Mouse (Mus musculus): ENCODE data around the gene Pdzrn3. TPM values are rescaled to one million over a fixed set of nuclear protein-coding genes. Genes with fewer than 3 reads are reported as not detected.

Pdzrn3 gene
- polyA plus RNA-seq, 1 experiment: 13.8 TPM

DNA sequence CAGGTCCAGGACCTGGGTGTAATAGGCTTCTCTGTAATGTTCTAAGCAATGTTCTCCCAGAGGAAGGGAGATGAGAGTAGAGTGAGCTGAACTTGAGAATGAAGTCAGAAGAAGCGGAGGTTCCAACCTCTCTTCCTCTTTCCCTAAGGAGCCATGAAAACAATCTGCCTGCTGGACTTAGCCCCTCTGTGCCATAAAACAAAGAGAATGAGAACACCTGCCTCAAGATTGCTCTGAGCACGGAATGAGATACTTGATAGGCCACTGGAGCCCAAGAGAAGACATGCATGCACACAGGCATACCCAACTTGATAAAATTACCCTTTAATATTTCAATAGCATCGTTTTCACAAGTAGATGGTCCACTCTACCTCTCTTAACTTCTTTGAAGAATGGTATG is 133.3 kb downstream of the Pdzrn3 start:
- no peaks in the 10 kb centered on the region for H3K79me2 ChIP-seq (ENCODE audit: control insufficient read depth, insufficient read depth)
- H3K36me3 ChIP-seq (ENCODE audit: control insufficient read depth, insufficient read depth): no peaks in the 10 kb centered on the region
- no peak overlapping the region for H3K4me3 ChIP-seq
- no peaks in the 10 kb centered on the region for H3K27me3 ChIP-seq (ENCODE audit: control insufficient read depth, insufficient read depth, insufficient read length)
- H3ac ChIP-seq (ENCODE audit: control insufficient read depth, insufficient read length): no peak overlapping the region
- TF ChIP-seq POLR2AphosphoS2 (IDR thresholded peaks at IDR 0.05; ENCODE audit: insufficient read length, low read depth): no peak
- no peak for TF ChIP-seq REST (IDR thresholded peaks at IDR 0.05; ENCODE audit: insufficient read depth, insufficient read length)
- no peak for TF ChIP-seq MYOD1 (IDR thresholded peaks at IDR 0.05; ENCODE audit: control insufficient read depth in 1 of 3, insufficient read length in 2 of 3, low read depth in 2 of 3)
- TF ChIP-seq MYOG (IDR thresholded peaks at IDR 0.05; ENCODE audit: control insufficient read depth in 1 of 3, insufficient read depth in 1 of 3, insufficient read length in 2 of 3, low read depth in 2 of 3): no peak
- TF ChIP-seq POLR2A (IDR thresholded peaks at IDR 0.05; ENCODE audit: insufficient read length, low read depth): no peak
- TF ChIP-seq TCF12 (IDR thresholded peaks at IDR 0.05; ENCODE audit: insufficient read depth, poor library complexity, severe bottlenecking): no peak
- TF ChIP-seq CEBPB (IDR thresholded peaks at IDR 0.05; ENCODE audit: insufficient read depth, poor library complexity, severe bottlenecking): no peak
- no peak for TF ChIP-seq SRF (IDR thresholded peaks at IDR 0.05; ENCODE audit: control insufficient read depth, insufficient read length, low read depth)
- no peak for TF ChIP-seq E2F4 (IDR thresholded peaks at IDR 0.05; ENCODE audit: insufficient read depth)
- no peak for TF ChIP-seq USF1 (IDR thresholded peaks at IDR 0.05; ENCODE audit: low read depth)
- TF ChIP-seq TCF3 (IDR thresholded peaks at IDR 0.05; ENCODE audit: insufficient read length, low read depth): no peak
- TF ChIP-seq MAX (IDR thresholded peaks at IDR 0.05; ENCODE audit: low read depth): no peak
- no peak overlapping the region for H3K4me2 ChIP-seq (ENCODE audit: low read depth)

DNA sequence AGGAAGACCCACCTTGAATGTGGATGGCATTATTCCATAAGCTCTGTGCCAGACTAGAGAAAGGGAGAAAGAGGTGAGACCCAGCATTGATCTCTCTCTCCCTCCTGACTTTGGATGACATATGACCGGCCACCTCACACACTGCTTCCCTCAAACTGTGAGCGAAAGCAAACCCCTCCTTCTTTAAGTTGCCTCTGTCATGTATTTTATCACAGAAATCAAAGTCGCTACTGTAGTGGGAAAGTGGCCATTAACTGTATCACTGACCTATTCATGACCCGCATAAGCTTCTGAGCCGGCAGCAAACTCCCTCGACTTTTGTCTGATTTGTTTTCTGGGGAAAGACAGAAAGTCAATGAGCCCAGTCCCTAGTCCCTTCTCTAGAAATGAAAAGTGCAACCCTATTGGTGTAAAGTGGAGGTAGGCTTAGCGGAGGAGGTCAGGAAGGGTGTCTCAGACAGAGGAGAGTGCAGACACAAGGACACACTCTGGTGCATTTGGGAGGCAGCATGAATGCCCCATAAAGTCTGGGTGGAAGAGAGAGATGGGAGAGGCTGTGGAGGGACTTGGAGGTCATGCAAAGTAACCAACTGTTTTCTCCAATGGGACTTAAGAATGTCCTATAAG is 134.4 kb downstream of the Pdzrn3 start:
- TF ChIP-seq REST (IDR thresholded peaks at IDR 0.05; ENCODE audit: insufficient read depth, insufficient read length) (no peak), MYOG (IDR thresholded peaks at IDR 0.05; ENCODE audit: control insufficient read depth in 1 of 3, insufficient read depth in 1 of 3, insufficient read length in 2 of 3, low read depth in 2 of 3) (no peak), POLR2A (IDR thresholded peaks at IDR 0.05; ENCODE audit: insufficient read length, low read depth) (no peak), POLR2AphosphoS2 (IDR thresholded peaks at IDR 0.05; ENCODE audit: insufficient read length, low read depth) (no peak), USF1 (IDR thresholded peaks at IDR 0.05; ENCODE audit: low read depth) (no peak), CEBPB (IDR thresholded peaks at IDR 0.05; ENCODE audit: insufficient read depth, poor library complexity, severe bottlenecking) (no peak), TCF12 (IDR thresholded peaks at IDR 0.05; ENCODE audit: insufficient read depth, poor library complexity, severe bottlenecking) (no peak), TCF3 (IDR thresholded peaks at IDR 0.05; ENCODE audit: insufficient read length, low read depth) (no peak), MAX (IDR thresholded peaks at IDR 0.05; ENCODE audit: low read depth) (no peak), SRF (IDR thresholded peaks at IDR 0.05; ENCODE audit: control insufficient read depth, insufficient read length, low read depth) (no peak), E2F4 (IDR thresholded peaks at IDR 0.05; ENCODE audit: insufficient read depth) (no peak), MYOD1 (IDR thresholded peaks at IDR 0.05; ENCODE audit: control insufficient read depth in 1 of 3, insufficient read length in 2 of 3, low read depth in 2 of 3) (no peak)
- Histone ChIP-seq H3K4me3 (no peak overlapping the region), H3K79me2 (ENCODE audit: control insufficient read depth, insufficient read depth) (no peaks in the 10 kb centered on the region)

DNA sequence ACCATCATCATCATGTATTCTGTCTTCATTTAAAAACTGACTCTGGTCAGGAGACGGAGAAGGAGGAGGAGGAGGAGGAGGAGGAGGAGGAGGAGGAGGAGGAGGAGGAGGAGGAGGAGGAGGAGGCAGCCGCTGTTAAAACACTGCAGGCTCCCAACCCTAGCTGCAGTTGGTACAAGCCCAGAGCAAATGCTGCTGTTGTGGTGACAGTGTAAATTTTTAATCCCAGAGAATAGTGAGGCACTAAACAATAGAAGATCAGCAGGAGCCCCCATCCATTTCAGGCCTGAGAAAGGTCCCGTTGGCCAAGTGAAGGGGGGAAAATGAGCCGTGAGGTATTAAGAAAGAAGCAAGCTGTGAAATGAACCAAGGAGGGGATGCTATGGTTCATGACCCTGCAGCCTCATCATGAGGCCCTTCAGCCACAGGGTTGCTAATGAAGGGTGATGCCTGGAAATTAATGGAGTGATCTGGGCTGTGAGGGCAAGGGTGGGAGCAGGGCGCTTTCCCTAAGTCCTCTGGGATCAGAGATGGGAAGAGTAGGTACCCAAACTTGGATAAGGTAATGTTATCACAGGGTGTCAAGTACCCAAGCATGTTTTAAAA is 141.0 kb downstream of the Pdzrn3 start:
- H3K4me3 ChIP-seq: no peak overlapping the region
- no peak overlapping the region for H3K4me2 ChIP-seq (ENCODE audit: low read depth)
- H3K36me3 ChIP-seq (ENCODE audit: control insufficient read depth, insufficient read depth): no peaks in the 10 kb centered on the region
- no peak for TF ChIP-seq USF1 (IDR thresholded peaks at IDR 0.05; ENCODE audit: low read depth)
- TF ChIP-seq CEBPB (IDR thresholded peaks at IDR 0.05; ENCODE audit: insufficient read depth, poor library complexity, severe bottlenecking): no peak
- TF ChIP-seq MYOD1 (IDR thresholded peaks at IDR 0.05; ENCODE audit: control insufficient read depth in 1 of 3, insufficient read length in 2 of 3, low read depth in 2 of 3): no peak
- TF ChIP-seq SRF (IDR thresholded peaks at IDR 0.05; ENCODE audit: control insufficient read depth, insufficient read length, low read depth): no peak
- TF ChIP-seq REST (IDR thresholded peaks at IDR 0.05; ENCODE audit: insufficient read depth, insufficient read length): no peak
- TF ChIP-seq E2F4 (IDR thresholded peaks at IDR 0.05; ENCODE audit: insufficient read depth): no peak
- TF ChIP-seq TCF3 (IDR thresholded peaks at IDR 0.05; ENCODE audit: insufficient read length, low read depth): no peak
- TF ChIP-seq TCF12 (IDR thresholded peaks at IDR 0.05; ENCODE audit: insufficient read depth, poor library complexity, severe bottlenecking): no peak
- no peak for TF ChIP-seq MYOG (IDR thresholded peaks at IDR 0.05; ENCODE audit: control insufficient read depth in 1 of 3, insufficient read depth in 1 of 3, insufficient read length in 2 of 3, low read depth in 2 of 3)
- TF ChIP-seq MAX (IDR thresholded peaks at IDR 0.05; ENCODE audit: low read depth): no peak
- TF ChIP-seq POLR2A (IDR thresholded peaks at IDR 0.05; ENCODE audit: insufficient read length, low read depth): no peak
- no peak for TF ChIP-seq POLR2AphosphoS2 (IDR thresholded peaks at IDR 0.05; ENCODE audit: insufficient read length, low read depth)
- no peaks in the 10 kb centered on the region for H3K79me2 ChIP-seq (ENCODE audit: control insufficient read depth, insufficient read depth)
- no peak overlapping the region for H3ac ChIP-seq (ENCODE audit: control insufficient read depth, insufficient read length)
- no peaks in the 10 kb centered on the region for H3K27me3 ChIP-seq (ENCODE audit: control insufficient read depth, insufficient read depth, insufficient read length)

More for the DNA sequence above, 134.4 kb downstream of the Pdzrn3 start:
- Histone ChIP-seq H3ac (ENCODE audit: control insufficient read depth, insufficient read length) (no peak overlapping the region), H3K27me3 (ENCODE audit: control insufficient read depth, insufficient read depth, insufficient read length) (no peaks in the 10 kb centered on the region), H3K36me3 (ENCODE audit: control insufficient read depth, insufficient read depth) (no peaks in the 10 kb centered on the region), H3K4me2 (ENCODE audit: low read depth) (no peak overlapping the region)

DNA sequence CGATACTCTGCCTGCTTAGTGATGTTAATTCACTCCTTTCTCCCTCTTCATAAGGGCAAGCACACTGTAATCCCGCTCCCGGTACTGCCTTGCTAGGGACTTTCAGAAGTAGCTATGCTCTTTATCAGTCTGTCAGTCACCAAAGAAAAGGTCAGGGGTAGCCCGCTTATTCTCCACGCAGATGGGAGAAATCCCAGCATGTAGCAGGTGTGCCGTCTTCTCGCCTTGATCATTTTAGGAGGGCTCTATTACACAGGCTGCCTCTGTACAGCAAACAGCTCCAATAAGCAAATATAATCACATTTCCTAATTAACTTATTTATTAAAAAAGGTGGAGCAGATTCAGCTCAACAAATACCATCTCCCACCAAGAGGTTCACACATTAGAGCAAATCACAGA is 141.5 kb downstream of the Pdzrn3 start:
- no peaks in the 10 kb centered on the region for H3K27me3 ChIP-seq (ENCODE audit: control insufficient read depth, insufficient read depth, insufficient read length)
- no peak overlapping the region for H3ac ChIP-seq (ENCODE audit: control insufficient read depth, insufficient read length)
- TF ChIP-seq TCF12 (IDR thresholded peaks at IDR 0.05; ENCODE audit: insufficient read depth, poor library complexity, severe bottlenecking) (no peak), MYOG (IDR thresholded peaks at IDR 0.05; ENCODE audit: control insufficient read depth in 1 of 3, insufficient read depth in 1 of 3, insufficient read length in 2 of 3, low read depth in 2 of 3) (no peak), USF1 (IDR thresholded peaks at IDR 0.05; ENCODE audit: low read depth) (no peak), MAX (IDR thresholded peaks at IDR 0.05; ENCODE audit: low read depth) (no peak), POLR2A (IDR thresholded peaks at IDR 0.05; ENCODE audit: insufficient read length, low read depth) (no peak), POLR2AphosphoS2 (IDR thresholded peaks at IDR 0.05; ENCODE audit: insufficient read length, low read depth) (no peak), SRF (IDR thresholded peaks at IDR 0.05; ENCODE audit: control insufficient read depth, insufficient read length, low read depth) (no peak), E2F4 (IDR thresholded peaks at IDR 0.05; ENCODE audit: insufficient read depth) (no peak), MYOD1 (IDR thresholded peaks at IDR 0.05; ENCODE audit: control insufficient read depth in 1 of 3, insufficient read length in 2 of 3, low read depth in 2 of 3) (no peak), CEBPB (IDR thresholded peaks at IDR 0.05; ENCODE audit: insufficient read depth, poor library complexity, severe bottlenecking) (no peak), REST (IDR thresholded peaks at IDR 0.05; ENCODE audit: insufficient read depth, insufficient read length) (no peak), TCF3 (IDR thresholded peaks at IDR 0.05; ENCODE audit: insufficient read length, low read depth) (no peak)
- no peaks in the 10 kb centered on the region for H3K79me2 ChIP-seq (ENCODE audit: control insufficient read depth, insufficient read depth)
- H3K36me3 ChIP-seq (ENCODE audit: control insufficient read depth, insufficient read depth): no peaks in the 10 kb centered on the region
- no peak overlapping the region for H3K4me3 ChIP-seq
- H3K4me2 ChIP-seq (ENCODE audit: low read depth): no peak overlapping the region
